Mouse (Mus musculus): Measurements from ENCODE around the gene Zfp512b. TPM values are rescaled to one million over a fixed set of nuclear protein-coding genes. Genes with fewer than 3 reads are reported as not detected.

The Zfp512b gene
- 10 to 100 TPM; 11.0 to 18.7 (median 14.0) TPM for total RNA-seq (2022)

DNA sequence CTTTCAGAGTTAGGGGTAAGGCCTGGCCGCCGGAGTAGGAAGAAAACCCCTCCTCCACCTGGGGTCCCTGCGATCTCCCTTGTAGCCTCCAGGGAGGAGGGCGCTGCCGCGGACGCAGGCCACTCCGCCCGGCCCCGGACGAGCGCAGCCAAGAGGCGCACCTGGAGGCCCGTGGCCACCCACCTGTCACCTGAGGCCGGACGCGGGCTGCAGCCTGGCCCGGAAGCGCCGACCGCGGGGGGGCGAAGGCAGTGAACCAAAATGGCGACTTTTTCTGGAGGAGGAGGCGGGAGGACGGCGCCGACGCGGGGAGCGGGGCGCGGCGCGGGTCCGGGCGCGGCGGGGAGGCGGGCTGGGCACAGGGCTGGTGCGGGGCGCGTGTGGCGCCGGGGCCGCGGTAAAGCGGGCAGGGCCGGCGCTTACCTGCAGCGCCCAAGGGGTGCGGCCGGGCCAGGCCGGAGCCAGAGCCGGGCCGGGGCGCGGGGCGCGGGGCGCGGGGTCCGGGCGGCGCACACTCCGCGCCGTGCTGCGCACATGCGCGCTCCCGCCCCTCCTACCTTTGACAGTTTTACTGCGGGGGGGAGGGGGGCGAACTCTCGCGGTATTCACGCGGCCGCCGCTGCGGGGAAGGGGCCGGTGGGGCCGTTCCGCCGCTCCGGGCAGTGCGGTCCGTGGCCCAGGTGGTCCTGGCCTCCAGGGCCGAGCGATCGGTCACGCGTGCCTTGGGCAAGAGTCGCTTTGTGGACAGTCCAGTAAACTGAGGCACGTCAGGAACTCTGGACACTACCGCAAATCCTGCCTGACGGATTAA lies at the start of gene Zfp512b:
Gene Zfp512b (minus strand): TSS at position 573 of the 811 bp plus-strand sequence.
- DNase-seq (ENCODE audit: low spot score), result no peak

DNA sequence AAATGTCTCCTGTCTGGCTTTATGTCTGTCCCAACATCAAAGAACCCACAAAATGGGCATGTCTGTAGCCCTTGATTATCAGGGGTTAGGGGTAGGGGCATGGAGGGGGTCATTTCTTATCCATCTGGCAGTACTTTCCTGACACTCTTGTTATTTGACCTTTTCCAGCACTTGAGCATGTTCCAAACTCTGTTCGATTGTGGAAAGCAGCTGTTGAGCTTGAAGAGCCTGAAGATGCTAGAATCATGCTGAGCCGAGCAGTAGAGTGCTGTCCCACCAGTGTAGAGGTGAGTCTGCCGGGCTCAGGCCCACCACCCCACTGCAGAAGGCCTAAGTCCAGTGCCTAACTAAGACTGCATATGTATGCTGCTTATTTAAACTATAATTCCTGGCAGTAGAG lies 43.3 kb upstream of the Zfp512b start:
- no peak for DNase-seq (ENCODE audit: low spot score)

- DNase-seq (ENCODE audit: low spot score), result no peak
These were observed 40.0 kb upstream of the Zfp512b start for GRCm38 (mm10) chr2:181632624-181633023.

- DNase-seq (ENCODE audit: low spot score), result no peak
These were observed 35.9 kb upstream of the Zfp512b start for GRCm38 (mm10) chr2:181628471-181628870.

DNA sequence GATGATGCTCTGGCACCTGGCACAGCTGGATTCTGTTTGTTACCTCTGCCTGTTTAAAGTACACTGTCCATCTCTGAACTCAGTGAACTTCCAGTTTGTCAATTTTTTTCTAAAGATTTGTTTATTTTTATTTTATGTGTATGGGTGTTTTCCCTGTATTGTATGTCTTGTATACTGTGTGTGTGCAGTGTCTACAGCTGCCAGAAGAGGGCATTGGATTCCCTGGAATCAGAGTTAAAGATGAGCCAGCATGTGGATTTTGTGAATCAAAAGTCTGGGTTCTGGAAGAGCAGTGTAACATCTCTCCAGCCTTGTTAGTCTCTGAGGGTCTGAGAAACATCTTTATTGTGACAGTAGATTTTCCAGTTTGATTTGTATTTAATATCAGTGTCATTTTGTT lies 30.8 kb upstream of the Zfp512b start:
- DNase-seq (ENCODE audit: low spot score), result peak; percentile 14

- no peak for DNase-seq (ENCODE audit: low spot score)
These were observed 26.3 kb upstream of the Zfp512b start for GRCm38 (mm10) chr2:181618761-181619495.

GRCm38 (mm10) chr2:181602367-181602766 lies 9.8 kb upstream of the Zfp512b start:
- no peak for DNase-seq (ENCODE audit: low spot score)

DNA sequence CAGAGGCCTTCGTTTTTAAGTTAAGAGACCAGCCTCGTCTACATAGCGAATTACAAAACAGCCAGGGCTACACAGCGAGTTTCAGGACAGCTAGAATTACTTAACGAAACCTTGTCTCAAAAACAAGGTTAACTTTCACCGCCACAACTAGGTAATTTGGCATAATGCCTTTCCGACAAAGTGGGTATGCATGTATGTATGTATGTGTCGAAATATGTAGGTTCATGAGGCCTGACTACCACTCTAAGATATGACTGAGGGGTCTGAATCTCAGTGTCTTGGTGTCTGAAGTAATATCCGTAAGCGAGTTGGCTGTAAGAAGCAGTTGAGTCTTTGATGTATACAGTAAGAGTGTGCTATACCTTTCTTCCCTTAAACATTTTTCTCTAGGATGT lies 9.1 kb upstream of the Zfp512b start:
- no peak for DNase-seq (ENCODE audit: low spot score)

DNA sequence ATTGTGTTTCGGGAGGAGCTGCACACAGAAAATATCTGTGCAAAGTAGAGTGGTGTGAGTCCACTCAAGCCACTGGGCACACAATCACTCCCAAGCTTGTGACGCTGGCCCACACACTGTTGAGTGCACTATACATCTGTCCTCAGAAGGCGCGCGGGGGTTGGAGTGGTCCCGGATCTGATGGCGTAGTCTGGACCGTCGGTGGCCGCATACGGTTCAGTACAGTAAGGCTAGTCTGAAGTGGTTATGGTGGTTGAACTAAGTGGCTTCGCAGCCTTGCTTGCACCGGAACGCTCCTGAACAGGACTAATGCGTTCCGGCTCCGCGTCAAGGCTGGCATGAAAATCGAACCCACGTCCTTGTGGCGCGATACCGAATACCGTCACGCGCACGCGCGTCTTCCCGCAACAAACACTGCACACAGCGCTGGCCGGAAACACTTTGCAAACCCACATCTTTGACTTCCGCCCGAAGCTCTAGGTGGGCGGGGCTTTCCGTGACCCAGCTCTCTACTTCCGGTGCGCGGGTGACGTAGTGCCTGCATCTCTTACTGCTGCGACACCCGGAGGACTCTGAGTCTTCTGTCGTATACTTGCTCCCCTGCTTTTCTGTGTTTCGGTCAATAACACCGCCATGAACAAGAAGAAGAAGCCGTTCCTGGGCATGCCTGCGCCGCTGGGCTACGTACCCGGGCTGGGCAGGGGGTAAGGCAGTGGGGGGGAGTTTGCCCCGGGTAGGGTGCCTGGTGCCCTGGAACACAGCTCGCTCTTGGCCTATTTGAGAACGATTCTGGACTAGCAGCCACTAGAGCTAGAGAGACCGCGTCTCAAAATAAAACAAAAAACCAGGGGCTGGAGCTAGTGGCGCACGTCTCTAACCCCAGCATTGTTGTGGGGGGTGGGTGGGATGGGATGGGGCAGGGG lies 8.5 kb upstream of the Zfp512b start:
- DNase-seq (ENCODE audit: low spot score), result peak; percentile 95

DNA sequence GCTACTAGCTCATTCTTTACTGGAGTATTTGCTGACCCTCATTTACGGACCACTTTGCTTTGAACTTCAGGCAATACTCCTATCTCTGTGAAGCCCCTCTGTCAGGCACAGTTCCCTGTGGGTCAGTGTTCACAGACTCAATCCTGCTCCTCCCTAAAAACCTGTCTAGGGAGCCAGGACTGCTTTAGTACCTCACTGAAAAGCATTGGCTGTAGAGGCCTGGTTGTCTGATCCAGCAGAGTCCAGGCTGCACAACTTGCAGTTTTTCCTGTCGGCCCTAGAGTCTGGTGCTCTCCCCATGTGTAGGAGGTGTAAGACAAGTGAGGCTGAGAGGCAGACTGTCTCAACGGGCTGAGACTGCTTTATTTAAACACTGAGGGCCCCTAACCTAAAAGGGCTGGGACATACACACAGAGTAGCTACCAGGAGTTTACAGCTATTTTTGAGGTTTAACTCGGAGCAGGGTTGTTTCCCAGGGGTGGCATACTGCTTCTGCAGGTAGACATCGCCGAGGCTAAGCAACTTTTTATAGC lies 7.7 kb upstream of the Zfp512b start:
- no peak for DNase-seq (ENCODE audit: low spot score)

DNA sequence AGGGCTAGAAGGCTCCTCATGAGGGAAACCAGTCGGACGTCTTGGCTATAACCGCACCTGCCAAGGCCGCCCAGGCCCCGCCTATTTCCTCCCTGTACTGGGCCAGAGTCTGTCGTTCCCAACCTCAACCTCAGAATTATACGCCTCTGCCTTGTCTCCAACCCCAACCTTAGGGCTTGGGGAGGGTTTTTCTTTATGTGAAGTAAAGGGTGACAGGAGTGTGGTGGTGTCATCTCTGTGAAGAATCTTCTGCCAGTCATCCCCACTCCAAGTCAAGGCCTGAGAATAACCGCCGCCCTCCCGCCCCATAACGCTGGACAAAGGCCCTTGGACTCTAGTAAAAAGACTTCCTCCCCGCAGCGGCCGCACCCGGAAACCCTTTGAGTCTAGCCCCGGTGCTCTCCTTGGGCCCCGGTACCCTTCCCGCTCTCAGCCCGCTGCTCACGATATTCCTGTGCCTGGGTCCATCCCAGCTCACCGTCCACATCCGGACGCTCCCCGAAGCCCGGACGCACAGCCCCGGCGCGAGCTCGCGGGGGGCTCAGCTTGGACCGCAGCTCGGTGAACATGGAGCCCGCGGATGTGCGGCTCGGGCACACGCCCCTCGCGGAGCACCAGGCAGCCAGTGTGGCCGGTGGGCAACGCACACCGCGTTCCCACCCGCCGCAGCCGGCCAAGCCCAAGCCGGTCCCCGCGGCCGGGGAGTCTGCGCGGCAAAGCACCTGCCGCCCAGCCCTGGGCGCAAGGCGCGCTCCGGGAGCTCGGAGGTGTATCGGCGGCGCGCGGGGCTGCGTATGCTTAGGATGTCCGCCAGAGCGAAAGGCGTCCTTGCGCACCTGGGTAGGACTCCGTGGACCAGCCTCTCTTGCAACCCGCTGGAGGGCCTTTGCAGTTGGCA lies 6.1 kb upstream of the Zfp512b start, which contains the start of gene Samd10:
Gene Samd10 (minus strand): TSS at position 759 of the 898 bp plus-strand sequence.
- DNase-seq (ENCODE audit: low spot score), result no peak

DNA sequence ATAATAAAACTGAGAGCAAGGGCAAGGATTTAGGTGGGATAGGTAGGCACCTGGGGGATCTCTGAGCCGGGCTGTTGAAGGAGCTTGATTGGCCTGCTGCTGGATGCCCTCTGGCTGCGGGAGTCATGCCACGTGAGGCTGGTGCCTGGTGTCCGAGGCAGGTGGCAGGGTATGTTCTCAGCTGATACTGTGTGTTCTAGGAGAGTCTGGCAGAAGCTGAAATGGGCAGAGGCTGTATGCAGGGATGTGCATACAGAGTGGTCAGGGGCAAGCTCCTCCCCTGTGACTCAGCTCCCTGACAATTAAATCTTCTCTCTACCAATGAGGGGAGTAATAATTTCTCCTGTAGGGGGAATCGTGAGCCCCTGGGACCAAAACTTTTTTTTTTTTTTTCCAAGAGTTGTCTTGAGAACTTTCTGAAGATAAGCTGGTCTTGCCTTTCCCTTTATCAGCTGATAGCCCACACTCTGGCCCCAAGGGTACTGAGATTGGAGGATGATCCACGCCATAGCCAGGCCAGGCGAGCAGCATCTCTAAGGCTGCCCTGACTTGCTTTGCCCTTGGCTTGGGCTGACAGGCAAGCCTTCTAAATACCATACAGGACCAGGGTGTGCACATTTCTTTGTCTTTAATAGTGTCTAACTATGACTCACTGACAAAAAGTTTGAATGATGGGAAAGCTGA lies 4.9 kb upstream of the Zfp512b start:
- no peak for DNase-seq (ENCODE audit: low spot score)

- DNase-seq (ENCODE audit: low spot score), result no peak
These were observed 3.8 kb upstream of the Zfp512b start for GRCm38 (mm10) chr2:181596221-181596960.

GRCm38 (mm10) chr2:181594946-181595696 lies 2.5 kb upstream of the Zfp512b start:
- DNase-seq (ENCODE audit: low spot score), result no peak

GRCm38 (mm10) chr2:181593937-181594336 lies 1.3 kb upstream of the Zfp512b start:
- no peak for DNase-seq (ENCODE audit: low spot score)

DNA sequence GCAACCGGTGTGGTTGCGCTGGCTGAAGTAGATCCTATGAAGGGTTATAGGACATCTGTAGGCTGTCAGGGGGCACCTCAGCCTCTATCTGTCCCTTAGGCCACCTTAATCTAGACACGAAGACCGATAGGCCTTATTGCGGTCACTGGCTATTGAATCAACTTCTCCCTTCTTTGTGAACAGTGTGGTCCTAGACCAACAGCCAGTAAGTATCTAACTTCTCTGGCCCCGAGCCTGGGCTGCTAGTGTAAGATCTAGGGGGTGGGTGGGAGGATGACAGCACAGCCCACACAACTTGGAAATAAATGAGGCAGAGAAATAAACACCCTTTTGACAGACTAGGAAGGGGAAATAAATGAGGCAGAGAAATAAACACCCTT lies 429 bp upstream of the Zfp512b start:
- DNase-seq (ENCODE audit: low spot score), result no peak

DNA sequence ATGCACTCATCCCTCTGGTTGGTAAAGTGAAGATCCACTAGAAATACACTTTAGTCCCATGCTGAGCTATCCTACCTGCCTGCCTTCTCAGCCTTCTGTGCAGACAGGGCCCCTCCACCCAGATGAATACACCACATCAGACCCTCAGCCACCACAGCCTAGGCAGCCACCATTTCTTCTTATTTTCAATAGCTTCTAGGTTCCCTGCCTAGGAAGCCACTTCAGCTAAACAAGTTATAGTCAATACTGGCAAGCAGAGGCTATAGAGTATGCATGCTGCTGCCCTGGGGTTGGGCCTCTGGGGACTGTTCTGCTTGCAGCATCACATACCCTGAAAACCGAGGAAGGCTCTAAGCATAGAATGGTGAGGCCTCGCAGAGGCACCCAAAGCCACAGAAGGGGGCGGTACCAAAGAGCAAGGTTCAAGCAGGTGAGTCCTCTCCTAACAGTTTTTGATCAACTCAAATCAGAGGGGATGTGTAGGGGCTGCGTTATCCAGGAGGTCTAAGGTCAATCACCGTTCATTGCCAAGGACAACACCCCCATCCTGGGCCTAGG lies 996 bp downstream of the Zfp512b start, which contains the start of gene Prpf6:
Gene Prpf6 (plus strand): TSS at position 341 of the 558 bp plus-strand sequence.
- DNase-seq (ENCODE audit: low spot score), result no peak

DNA sequence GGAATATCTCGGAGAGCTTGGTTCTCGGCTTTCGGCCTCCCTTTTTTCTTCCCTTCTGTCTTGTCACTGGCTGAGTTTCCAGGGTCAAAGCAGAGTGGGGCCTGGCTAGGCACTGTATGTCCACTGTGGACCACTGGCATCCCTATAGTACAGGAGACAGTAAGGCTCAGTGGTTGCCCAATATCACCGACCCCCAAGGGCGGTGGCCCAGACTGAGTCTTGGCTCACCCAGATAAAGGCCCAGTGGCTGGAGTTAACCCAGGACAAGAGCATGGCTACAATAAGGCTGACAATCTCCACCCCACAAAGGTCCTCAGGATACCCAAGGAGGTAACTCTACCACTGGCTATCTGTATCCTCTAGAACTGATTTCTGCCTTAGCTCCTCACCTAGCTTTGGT lies 2.1 kb downstream of the Zfp512b start:
- no peak for DNase-seq (ENCODE audit: low spot score)
